Comparison of ENCODE assay signal across 15 mouse cellular contexts in genomic region chr14:93543970-93544627, GRCm38 (mm10).
DNase-seq lines count a peak whose midpoint lies in the region; ATAC-seq lines count a peak whose summit lies in the region.
"Had no signal": no experiment of that assay in that cellular context is flagged by ENCODE, and none has a peak within 500 bp of the region (broad histone marks: within the 10 kb centered on the region; RNA-seq: fewer than 3 reads in every experiment).

No protein-coding gene starts in this region.

- H3K4me2 ChIP-seq in embryonic facial prominence, embryonic 14.5 days (ENCODE audit: low read depth, low read length) = no peak overlapping the region
- no peak overlapping the region for H3K4me2 ChIP-seq in intestine, embryonic 16.5 days (ENCODE audit: low read depth, low read length)
- H3K4me2 ChIP-seq: embryonic facial prominence, embryonic 12.5 days; heart, embryonic 12.5 days had no signal

- ATAC-seq in embryonic facial prominence, embryonic 14.5 days (ENCODE audit: low read depth) = no peak
- ATAC-seq in intestine, embryonic 16.5 days = no peak
- ATAC-seq: Patski had no signal

- H3K4me1 ChIP-seq in embryonic facial prominence, embryonic 14.5 days (ENCODE audit: control insufficient read depth, insufficient read depth, low read length) = no peaks in the 10 kb centered on the region
- no peaks in the 10 kb centered on the region for H3K4me1 ChIP-seq in embryonic facial prominence, embryonic 10.5 days
- no peaks in the 10 kb centered on the region for H3K4me1 ChIP-seq in heart, embryonic 10.5 days
- H3K4me1 ChIP-seq in intestine, embryonic 16.5 days (ENCODE audit: control insufficient read depth, insufficient read depth, low read length) = no peaks in the 10 kb centered on the region
- H3K4me1 ChIP-seq: embryonic facial prominence, embryonic 12.5 days; heart, embryonic 12.5 days; midbrain, embryonic 10.5 days had no signal

- no peak overlapping the region for H3K4me3 ChIP-seq in embryonic facial prominence, embryonic 14.5 days (ENCODE audit: low read depth, low read length)
- H3K4me3 ChIP-seq in embryonic facial prominence, embryonic 10.5 days = no peak overlapping the region
- no peak overlapping the region for H3K4me3 ChIP-seq in heart, embryonic 10.5 days
- no peak overlapping the region for H3K4me3 ChIP-seq in intestine, embryonic 16.5 days (ENCODE audit: low read length)
- H3K4me3 ChIP-seq: embryonic facial prominence, embryonic 12.5 days; heart, embryonic 12.5 days; midbrain, embryonic 10.5 days; myocyte had no signal

- intact Hi-C loops in left cerebral cortex, postnatal 4 days (cut with DNase I) = loop anchor here (5.0 kb wide), 1 partner anchor 343 kb away; no protein-coding TSS in a partner anchor

- no peaks in the 10 kb centered on the region for H3K27me3 ChIP-seq in embryonic facial prominence, embryonic 14.5 days (replicated peaks; ENCODE audit: control insufficient read depth, insufficient read depth, low read length)
- no peaks in the 10 kb centered on the region for H3K27me3 ChIP-seq in embryonic facial prominence, embryonic 10.5 days (replicated peaks; ENCODE audit: low read depth, poor library complexity, severe bottlenecking)
- H3K27me3 ChIP-seq in heart, embryonic 10.5 days (ENCODE audit: insufficient read depth, poor library complexity, severe bottlenecking) = no peaks in the 10 kb centered on the region
- no peaks in the 10 kb centered on the region for H3K27me3 ChIP-seq in intestine, embryonic 16.5 days (replicated peaks; ENCODE audit: control insufficient read depth, insufficient read depth, low read length)
- H3K27me3 ChIP-seq: embryonic facial prominence, embryonic 12.5 days; heart, embryonic 12.5 days had no signal

- DNase-seq in embryonic facial prominence, embryonic 14.5 days (ENCODE audit: low spot score) = peak; percentile 29
- DNase-seq in embryonic facial prominence, embryonic 10.5 days (ENCODE audit: low spot score) = no peak
- peak; percentile 5 to 12 for DNase-seq in heart, adult 9 months (ENCODE audit: low spot score in 2 of 2)
- DNase-seq in heart, embryonic 10.5 days (ENCODE audit: low spot score) = no peak
- peak; percentile 37 for DNase-seq in left cerebral cortex, postnatal 4 days
- DNase-seq in left cerebral cortex, adult 11 months (ENCODE audit: low spot score) = no peak
- peak; percentile 37 to 64 for DNase-seq in cerebellum, postnatal 25 days
- DNase-seq: kidney, adult 9 months had no signal

- H3K36me3 ChIP-seq in embryonic facial prominence, embryonic 14.5 days (ENCODE audit: control insufficient read depth, insufficient read depth, low read length) = no peaks in the 10 kb centered on the region
- H3K36me3 ChIP-seq in embryonic facial prominence, embryonic 10.5 days (replicated peaks) = no peaks in the 10 kb centered on the region
- no peaks in the 10 kb centered on the region for H3K36me3 ChIP-seq in heart, embryonic 10.5 days
- H3K36me3 ChIP-seq in intestine, embryonic 16.5 days (ENCODE audit: control insufficient read depth, insufficient read depth, low read length) = no peaks in the 10 kb centered on the region
- H3K36me3 ChIP-seq: embryonic facial prominence, embryonic 12.5 days; heart, embryonic 12.5 days; midbrain, embryonic 10.5 days had no signal

- no peaks in the 10 kb centered on the region for H3K9me3 ChIP-seq in embryonic facial prominence, embryonic 14.5 days (ENCODE audit: control insufficient read depth, low read length)
- no peaks in the 10 kb centered on the region for H3K9me3 ChIP-seq in embryonic facial prominence, embryonic 10.5 days
- H3K9me3 ChIP-seq in heart, embryonic 10.5 days = no peaks in the 10 kb centered on the region
- no peaks in the 10 kb centered on the region for H3K9me3 ChIP-seq in intestine, embryonic 16.5 days (ENCODE audit: control insufficient read depth, low read length)
- H3K9me3 ChIP-seq: embryonic facial prominence, embryonic 12.5 days; heart, embryonic 12.5 days; midbrain, embryonic 10.5 days had no signal

- 75% methylated on average over 11 of the region's 11 CpGs for WGBS in embryonic facial prominence, embryonic 14.5 days
- WGBS in embryonic facial prominence, embryonic 10.5 days = 88% methylated on average over 11 of the region's 11 CpGs
- 89% methylated on average over 11 of the region's 11 CpGs for WGBS in heart, embryonic 10.5 days
- WGBS in intestine, embryonic 16.5 days = 82% methylated on average over 11 of the region's 11 CpGs

- no peak overlapping the region for H3K9ac ChIP-seq in embryonic facial prominence, embryonic 14.5 days (ENCODE audit: low read depth, low read length)
- H3K9ac ChIP-seq in intestine, embryonic 16.5 days (ENCODE audit: low read depth, low read length) = no peak overlapping the region
- H3K9ac ChIP-seq: embryonic facial prominence, embryonic 12.5 days; heart, embryonic 12.5 days; liver, embryonic 14.5 days had no signal

- H3K27ac ChIP-seq in embryonic facial prominence, embryonic 14.5 days (replicated peaks; ENCODE audit: low read depth, low read length) = no peak overlapping the region
- H3K27ac ChIP-seq in embryonic facial prominence, embryonic 10.5 days (replicated peaks) = no peak overlapping the region
- H3K27ac ChIP-seq in heart, embryonic 10.5 days = no peak overlapping the region
- H3K27ac ChIP-seq in intestine, embryonic 16.5 days (ENCODE audit: low read length) = no peak overlapping the region
- H3K27ac ChIP-seq: embryonic facial prominence, embryonic 12.5 days; liver, embryonic 14.5 days; midbrain, embryonic 10.5 days had no signal

Comparison
In these comparisons a context has a peak if more than half of its experiments do, and no peak if none do; other contexts are left out.
1. DNase-seq: peak in embryonic facial prominence, embryonic 14.5 days (single experiment), heart, adult 9 months (2 of 2), left cerebral cortex, postnatal 4 days (single experiment) and cerebellum, postnatal 25 days (2 of 2); none in embryonic facial prominence, embryonic 10.5 days (single experiment), heart, embryonic 10.5 days (single experiment) and left cerebral cortex, adult 11 months (single experiment).